Mouse (Mus musculus) kidney, adult 8-10 months (tissue): ENCODE data around the gene Itpkb.

Experiments
- DNase-seq, 2 experiments: peaks; one replicate each; pipeline ENCODE4 v3.0.0; 2022

Itpkb gene

DNA sequence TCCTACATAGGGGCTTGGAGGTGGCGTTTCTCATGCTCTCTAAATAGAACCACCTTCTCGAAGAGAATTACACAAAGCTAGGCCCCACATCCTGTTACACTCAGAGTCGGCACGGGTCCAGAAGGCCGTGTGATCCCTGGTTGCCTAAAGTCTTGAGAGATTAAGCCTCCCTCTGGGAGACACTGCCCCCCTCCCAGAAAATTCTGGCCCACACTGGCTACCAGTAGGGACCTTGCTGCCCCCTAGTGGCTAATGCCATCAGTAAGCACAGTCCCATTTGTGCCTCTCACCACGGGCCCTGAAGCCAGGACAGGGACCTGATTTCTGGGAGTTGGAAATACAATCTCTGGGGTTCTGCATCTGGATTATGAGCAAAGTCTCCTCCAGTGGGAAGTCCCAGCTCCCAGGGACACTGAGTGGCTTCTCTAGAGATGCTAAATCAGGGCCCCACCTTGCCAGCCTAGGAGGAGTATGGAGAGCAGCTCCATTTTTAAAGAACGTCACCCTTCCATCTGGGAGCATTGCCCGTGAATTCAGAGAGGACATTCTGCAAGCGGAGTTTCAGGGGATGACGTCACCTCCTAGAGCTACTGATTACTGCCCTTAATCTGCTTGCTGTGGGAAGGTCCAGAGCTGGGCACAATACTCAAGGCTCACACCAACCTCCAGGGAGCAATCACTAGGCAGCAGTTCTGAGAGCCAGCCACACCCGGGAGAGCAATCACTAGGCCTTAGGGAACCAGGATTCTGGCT is 92.0 kb downstream of the Itpkb start:
- peak; percentile 72 to 78 for DNase-seq

DNA sequence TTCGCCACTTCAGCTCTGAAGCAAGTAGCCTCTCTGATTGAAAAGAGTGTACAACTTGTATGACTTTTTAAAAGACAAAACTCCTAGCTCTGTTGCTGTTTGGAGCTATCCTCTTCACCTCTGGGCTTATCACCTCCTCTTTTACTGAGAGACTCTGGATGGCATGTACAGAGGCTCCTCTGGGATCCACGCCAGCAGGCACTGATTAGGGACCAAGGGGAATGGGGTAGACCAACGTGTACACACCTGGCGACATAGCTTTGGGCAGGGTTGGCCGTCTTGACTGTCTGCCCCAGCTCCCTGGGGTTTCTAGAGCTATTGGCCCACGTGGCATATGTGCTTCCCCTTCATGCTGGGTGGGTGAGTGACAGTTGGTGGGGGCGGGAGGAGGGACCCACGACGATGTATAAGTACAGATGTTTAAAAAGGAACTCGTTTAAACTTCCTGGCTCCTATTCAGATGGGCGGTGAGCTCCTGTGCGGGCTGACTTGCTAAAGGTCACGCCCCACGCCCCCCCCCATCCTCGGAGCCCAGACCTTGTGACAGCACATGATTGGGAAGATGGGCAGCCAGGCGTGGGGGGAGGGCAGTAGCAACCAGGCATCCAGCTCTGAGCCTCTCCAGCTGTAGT is 92.8 kb downstream of the Itpkb start:
- no peak for DNase-seq

DNA sequence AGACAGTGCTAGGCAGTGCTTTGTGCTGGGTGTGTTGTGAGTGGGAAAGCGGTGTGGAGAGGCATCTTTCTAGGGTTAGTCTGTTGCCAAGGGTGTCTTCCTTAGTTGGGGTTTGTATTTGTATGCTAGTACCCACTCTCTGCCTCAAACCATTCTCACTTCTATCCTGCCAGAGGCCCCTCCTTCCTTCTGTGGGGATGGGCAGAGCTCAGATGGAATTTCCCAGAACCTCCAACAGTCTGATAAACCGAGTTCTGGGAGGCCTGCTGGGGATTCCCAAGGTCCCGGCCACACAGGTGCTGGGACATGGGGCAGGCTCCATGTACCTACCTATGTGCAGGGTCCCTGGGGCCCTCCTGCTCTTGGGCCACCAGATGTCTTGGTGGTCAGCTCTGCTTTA is 93.6 kb downstream of the Itpkb start:
- DNase-seq: no peak

DNA sequence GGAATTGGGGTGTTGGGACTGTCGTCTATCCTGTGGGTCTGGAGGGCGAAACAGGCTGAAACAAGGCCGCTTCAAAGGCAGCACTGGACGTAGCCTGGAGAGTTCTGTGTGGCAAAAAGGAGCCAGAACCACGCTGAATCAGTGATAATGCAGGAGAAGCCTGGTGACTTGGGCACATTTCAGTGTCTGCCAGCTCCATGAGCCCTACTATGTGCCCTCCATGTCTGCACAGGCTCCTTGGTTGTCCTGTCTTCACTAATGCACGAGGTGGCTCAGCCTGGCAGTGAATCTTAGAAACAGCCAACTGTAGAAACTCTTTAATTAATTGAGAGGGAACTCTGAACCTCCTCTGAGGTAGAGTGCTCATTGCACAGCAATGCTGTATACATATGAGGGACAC is 96.1 kb downstream of the Itpkb start:
- DNase-seq: no peak

DNA sequence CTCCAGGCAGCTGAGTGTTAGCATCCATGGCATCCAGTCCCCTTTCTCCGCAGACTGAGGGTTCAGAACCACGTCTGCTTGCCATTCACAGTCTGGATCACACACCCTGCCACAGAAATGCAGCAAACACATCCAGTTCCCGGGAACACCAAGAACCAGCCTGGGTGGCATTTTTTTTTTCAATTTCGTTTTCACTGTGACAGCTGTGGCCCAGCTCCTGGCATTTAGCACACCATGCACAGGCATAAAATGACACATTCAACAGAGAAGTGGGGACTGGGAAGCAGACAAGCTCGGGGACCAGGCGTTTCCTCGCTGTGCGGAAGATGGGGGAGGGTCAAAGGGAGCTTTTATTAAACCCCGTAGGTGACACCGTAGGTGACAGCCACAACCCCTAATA is 97.4 kb downstream of the Itpkb start:
- no peak for DNase-seq

DNA sequence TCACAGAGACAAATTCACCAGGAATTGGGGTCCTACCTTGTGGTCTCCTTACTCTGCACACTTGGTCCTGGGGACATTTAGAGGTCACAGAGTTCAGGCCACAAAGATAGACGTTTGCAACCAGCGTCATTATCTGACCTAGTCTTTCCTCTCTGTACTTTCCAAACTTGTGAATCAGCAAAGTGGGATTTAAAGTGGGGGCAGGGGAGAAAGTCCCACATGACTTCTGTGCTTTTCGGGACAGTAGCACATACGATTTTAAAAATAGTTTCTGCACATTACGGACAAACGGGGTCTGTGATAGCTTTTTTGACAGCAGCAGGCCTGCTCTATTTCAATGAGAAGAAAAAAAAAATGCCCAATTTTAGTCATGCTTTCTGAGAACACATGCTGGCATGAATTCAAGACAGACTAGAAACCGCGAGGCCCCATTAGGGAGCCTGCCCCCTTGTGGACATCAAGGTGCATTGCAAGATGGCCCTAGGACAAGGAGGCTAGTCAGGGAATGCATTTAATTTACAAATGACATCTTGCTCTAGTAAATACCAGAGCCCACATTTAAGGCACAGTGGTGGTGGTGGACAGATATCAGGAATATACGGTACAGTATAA is 97.9 kb downstream of the Itpkb start:
- peak; percentile 43 to 46 for DNase-seq

DNA sequence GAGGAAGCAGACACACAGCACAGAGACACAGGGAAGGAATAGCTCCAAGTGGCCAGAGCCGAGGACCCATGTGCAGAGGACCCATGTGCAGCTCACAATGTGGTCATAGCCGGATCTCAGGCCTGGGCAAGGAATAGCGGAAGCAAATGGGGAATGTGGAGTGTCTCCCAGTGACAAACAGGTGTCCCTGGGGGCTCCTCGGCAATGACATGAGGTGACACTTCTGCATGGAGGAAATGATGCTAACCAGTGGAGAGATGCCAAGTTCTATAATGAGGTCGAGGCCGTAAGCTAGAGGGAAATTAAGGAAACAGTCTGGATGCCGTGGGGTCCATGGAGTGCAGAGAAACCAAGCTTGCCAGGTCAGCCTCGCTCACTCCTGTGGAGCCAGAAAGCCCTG is 98.6 kb downstream of the Itpkb start:
- no peak for DNase-seq

DNA sequence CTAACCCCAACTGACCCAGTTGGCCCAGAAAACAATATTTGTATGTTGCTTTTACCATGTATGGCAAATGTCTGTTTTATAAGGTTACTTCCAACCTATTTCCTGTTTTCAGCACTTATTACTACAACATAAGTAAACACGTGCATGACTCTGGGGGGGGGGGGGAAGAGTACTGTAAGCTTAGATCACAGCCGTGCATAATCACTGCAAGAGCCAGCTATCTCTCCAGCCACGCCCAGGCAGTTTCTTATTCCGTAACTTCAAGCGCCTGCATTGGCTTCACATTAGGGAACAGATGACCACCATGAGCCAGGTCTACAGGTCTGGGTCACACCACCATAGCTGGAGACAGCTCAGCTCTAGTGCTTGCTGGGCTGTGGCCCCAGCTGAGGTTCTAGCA is 99.5 kb downstream of the Itpkb start:
- DNase-seq: no peak

DNA sequence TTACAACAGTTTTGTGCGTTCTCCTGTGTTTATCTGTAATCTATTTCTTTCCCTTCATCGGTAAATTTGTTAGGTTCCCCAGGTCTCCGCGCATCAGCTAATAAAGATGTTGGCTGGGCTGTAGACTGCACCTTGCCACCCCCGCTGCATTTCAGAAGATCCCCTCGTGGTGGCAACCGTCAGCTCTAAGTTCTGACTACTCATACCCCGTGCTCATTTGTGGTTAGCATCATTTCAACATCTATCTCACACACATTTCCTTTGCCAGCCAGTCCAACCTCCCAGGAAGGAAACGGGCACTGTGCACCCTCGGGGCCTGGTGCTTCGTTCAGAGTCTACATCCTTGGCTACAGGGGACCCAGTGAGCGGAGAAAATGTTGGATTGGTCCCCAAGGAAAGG is 101.5 kb downstream of the Itpkb start:
- DNase-seq: no peak

DNA sequence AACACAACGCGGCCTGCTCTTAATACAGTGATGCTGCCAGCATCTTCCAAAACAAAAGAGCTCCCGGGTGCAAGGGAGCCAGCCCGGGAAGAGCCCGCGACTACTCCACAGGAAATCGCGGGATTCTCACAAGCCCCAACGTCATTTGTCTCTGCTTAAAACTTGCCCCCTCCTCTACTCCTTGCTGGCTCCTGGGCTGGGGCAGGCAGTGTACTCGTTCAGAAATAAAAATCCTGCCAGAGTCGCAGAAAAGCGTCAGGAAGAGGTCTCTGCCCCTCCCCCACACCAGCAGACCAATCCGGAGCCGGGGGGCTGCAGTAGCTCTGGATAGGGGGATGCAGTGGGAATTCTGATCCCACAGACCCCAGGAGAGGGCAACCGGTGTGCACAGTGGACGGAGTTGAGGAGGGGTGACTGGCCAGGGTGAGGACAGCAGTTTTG is 102.8 kb downstream of the Itpkb start:
- DNase-seq: no peak

DNA sequence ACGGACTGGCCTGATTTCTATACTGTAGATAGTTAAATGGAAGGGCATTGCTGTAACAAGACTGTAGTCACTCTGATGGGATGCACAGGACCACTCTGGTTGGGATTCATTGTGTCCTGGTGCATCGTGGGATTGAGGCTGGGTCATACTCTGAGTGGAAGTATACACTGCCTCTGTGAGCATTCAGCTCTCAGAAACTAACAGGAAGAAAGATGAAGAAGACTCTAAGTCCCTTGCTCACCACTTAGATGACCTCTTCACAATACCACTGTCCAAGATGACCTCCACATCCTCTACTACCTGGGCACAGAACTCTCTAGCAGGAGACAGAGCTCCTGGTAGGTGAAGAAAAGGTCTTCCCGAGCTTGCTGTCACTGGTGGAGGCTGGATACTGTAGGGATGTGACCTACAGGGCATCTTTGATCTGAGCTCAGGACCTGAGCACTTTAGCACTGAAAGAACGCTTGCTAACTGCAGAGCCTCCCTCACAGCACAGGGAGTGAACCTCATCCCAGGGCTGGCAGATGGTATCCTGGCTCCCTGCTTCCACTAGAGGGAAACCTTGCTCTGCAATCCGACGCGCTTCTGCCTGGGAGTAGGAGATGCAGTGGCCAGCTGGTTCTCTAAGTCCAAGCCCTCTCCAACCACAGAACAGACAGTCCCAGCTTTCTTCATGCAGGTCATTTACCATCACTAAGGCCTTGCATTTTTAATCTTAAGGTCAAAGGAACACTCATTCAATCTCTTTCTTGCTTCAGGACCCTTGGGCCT is 103.7 kb downstream of the Itpkb start:
- DNase-seq: peak; percentile 37 to 60

DNA sequence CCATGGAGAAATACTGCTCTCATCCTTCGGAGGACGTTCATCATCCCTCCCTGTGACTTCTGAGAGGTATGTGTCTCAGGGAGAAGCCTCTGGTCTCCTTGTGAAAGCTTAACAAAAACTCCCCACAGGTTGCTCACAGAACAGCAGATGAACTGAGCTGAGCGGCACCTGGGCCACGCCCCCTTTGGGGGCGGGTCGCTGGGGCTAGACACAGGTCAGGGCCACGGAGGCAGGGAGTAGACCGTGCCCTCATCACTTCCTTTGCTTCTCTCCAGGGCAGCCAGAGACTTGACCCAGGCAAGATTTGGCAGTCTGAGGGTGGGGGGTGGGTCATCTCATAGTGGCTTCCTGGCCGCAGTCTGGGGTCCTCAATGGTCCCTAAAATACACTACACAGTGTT is 104.6 kb downstream of the Itpkb start:
- no peak for DNase-seq

DNA sequence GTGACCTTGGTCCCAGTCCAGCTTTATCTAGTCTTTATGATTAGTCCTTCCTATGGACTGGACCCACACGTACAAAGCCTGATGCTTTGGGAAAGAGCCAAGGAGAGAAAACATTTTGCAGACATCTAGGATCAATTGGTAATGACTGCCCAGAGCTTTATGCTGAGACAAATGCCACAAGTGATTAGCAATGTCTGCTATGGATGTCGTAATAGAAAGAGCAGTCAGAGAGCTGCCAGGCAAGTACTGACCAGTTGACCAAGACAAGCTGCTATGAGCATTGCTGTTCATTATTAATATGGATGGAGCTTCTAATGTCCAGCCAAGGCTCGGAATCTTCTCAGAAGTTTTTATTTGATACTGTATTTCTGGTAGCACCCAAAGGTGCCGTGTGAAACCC is 109.2 kb downstream of the Itpkb start:
- no peak for DNase-seq

DNA sequence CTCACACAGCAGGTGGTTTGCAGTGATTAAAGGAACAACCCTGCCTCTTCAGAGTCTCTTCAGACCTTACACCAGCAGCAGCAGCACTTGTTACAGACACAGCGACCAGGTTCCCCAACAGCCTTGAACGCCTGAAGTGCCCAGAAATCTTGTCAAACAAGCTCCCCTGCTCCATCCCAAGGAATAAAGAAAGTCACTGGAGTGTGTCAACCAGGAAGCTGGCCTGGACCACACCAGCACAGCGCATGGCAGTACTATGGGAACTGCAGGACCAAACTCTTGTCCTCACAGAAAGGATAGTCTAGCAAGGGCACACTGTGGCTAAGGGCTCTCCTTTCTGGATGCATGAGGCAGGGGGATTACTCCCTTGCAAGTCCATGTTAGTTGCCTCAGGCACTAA is 114.1 kb downstream of the Itpkb start:
- no peak for DNase-seq

DNA sequence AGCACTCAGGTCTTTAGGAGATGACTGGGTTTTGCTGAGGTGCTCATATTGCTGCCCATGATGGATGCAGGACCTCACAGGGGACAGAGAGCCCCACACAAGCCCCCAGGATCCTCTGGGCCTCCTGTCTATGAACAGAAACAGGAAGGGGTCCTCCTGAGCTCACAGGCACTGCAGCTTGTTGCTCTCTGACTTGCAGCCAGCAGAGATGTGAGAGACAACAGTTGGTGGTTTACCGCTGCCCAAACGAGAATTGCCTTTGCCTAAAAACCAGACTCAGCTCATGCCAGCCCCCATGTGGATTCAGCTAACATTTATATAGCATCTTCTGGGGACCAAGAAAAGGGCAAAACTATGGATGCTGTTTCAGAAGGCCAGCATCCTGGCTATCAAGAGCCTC is 119.4 kb downstream of the Itpkb start:
- no peak for DNase-seq

DNA sequence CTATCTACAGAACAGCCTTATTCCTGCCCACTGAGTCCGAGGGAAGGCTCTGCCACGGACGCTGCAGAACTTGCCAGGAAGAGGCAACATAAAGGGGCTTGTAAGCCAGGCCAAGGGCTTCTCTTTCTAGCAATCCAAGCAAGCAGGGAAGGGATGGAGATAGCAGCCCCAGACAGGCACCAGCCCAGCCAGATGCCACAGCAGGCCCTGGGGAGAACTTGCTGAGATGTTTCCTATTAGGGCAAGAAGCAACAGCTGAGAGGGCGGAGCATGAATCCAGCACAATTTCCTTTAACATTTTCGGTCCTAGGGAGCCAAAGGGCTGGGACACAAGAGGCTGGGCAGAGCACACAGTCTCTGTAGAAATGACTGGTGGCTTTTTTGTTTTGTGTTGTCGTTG is 128.0 kb downstream of the Itpkb start:
- peak in 1 of 2 experiments; percentile 8 for DNase-seq

DNA sequence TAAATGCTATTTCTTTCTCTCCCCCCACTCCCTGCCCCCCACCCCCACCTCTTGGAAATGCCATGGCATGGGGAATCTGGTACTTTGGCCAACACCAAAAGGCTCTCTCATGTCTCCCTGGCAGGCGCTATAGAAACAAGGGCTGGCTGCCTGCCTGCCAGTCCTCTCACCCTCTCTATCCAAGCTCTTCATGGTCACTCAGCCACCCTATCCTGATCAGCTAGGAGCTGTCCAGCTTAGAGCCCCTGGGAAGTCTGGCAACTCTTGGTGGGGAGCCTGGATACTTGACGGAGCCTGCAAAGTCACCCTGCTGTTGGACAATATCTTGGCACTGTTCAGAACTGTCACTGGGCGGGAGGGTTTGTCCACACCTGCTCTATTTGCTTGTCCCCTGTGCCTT is 128.4 kb downstream of the Itpkb start:
- no peak for DNase-seq

DNA sequence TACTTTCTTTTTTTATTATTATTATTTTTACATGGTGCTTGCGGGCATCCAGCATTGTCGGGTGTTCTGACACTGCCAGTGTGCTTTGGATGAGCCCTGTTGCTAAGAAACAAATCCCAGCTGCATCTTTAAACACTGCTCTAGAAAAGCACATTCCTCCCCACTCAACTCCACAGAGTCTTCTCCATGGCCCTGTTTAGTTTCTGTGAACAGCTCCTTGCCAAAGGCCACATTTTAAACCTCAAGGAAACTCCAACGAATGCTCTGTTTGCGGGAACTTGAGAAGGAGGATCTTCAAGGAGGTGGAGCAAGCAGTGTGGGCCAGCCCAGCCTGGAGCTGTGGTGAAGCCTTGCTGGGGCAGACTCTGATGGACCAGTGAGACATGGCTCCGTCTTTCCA is 130.4 kb downstream of the Itpkb start:
- no peak for DNase-seq

DNA sequence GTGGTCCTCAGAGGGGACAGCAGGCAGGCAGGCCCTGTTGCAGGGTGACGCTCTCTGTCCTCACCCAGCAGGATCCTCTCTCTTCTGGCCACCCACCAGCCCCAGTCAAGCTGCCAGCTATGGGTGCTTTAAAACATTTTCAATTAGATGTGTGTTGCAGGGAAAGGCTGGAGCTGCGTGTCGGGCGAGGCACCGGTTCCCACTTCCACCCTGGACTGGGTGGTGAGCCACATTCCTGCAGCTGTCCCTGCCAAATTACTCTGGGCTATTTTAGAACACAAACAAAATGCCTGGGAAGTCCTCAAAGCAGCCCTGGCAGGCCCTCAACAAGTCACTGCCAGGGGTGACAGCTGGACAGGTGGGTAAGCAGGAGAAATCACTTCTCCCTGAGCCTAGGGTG is 132.1 kb downstream of the Itpkb start:
- DNase-seq: no peak

DNA sequence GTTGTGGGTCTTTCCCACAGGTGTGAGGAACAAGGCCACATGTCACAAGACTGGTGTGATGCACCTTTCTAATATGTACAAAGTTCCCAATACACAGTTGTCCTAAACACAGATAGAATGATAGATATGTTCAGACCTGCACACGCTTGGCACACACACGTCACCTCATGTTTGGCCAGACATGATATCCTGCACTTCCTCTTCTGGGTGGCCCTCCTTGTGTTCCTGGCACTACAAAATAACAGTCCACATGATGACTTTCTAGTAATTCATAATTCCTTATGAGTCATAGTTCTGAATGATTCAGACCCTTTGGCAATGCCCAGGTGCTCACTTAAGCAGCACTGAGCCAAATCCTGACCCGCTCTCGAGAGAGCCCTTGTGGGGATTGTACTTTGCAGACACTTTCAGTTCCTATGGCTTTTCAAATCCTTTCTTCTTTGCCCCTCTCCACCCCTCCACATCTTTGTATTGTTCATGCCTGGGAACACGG is 132.7 kb downstream of the Itpkb start:
- no peak for DNase-seq

DNA sequence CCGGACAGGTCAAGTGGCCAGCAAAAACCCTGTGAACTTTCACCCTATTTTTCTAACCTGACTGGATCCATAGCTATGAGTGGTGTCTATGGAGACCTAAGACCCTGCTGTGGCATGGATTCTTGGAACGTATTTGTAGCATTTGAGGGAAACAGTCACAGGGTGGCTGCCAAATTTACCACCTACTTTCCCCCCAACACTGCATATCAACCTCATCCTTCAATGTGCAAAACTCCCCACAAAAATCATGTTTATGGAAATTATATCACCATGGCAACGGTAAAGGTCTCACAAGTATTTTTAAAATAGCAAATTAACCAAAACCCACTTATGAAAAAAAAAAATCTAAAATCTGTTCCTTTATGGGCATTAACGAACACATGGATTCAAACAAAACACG is 134.1 kb downstream of the Itpkb start:
- no peak for DNase-seq

DNA sequence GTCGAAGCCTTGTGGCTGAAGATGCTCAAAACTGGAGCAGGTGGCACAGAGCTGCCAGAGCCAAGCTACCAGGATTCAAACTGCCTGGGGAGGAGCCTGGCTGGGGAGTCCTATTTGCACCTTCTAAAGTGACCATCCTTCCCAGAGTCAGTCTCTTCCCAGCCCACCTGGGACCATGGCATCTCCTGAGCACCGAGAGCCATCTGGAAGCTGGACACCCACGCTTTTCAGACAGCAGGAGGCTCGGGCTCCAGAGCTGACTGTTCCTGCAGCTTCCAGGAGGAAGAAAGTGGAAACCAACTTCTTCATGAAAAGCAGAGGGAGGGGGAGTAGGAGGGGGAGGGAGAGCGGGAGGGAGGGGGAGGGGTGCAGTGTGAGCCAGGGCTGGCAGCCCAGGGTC is 135.3 kb downstream of the Itpkb start:
- no peak for DNase-seq

DNA sequence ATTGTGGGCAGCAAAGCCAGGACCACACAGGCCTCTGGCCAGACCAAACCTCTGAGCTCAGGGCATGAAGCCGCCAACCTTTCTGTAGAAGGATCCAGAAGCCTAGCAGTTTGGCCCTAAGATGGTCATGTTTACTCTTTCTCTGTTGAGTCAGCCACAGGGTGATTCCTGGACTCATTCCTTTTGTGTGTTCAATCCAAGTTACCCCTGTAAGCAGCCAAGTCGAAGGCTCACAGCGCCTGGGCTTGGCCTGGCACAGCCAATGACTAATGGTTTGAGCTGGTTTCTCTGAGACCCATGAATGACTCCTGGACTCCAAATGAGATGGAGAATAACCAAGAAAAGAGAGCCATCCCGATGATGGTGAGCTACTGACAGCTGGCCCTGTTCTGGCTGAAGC is 137.7 kb downstream of the Itpkb start:
- DNase-seq: no peak

DNA sequence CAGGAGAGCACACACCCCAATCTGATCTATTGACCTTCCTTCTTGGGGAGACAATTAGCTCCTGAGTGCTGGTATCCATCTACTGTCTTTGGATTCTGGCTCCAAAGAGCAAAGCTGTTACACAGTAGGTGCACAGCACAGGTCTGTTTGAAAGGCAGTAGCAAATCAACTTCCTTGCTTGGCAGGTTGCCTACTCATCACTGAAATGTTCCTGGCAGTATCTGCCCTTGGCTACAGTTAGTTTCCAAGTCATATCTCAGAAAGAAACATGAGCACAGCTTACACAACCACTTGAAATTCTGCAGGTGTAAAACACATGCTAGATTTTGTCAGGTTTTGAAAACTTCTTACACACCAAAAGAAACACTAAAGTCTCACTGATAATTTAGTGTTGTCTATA is 143.3 kb downstream of the Itpkb start:
- DNase-seq: no peak
